Mouse (Mus musculus) thymus, adult 2 months (tissue): ENCODE measurements around the gene Jag2.

Experiments
- CTCF ChIP-seq: fragments of 200-500 bp; IDR thresholded peaks from 2 replicates; pipeline ENCODE4 v1.5.1; 2012; ENCODE audit warnings: mild to moderate bottlenecking, control low read depth, low read length, moderate library complexity, borderline replicate concordance; ENCODE audit not compliant: control insufficient read depth, poor library complexity, insufficient read depth; ENCODE audit errors: extremely low read depth
- POLR2A ChIP-seq: fragments of 200-500 bp; IDR thresholded peaks from 2 replicates; pipeline ENCODE4 v1.6.1; 2012; ENCODE audit warnings: mild to moderate bottlenecking, low read length, control low read depth, moderate library complexity; ENCODE audit not compliant: control insufficient read depth, poor library complexity, insufficient read depth; ENCODE audit errors: extremely low read depth

- TF ChIP-seq POLR2A, result no peak
- no peak for TF ChIP-seq CTCF
These were observed 3.1 kb upstream of the Jag2 start for GRCm38 (mm10) chr12:112932647-112933046.
